Comparison of ENCODE assay signal across 17 mouse cellular contexts in the genomic region with DNA sequence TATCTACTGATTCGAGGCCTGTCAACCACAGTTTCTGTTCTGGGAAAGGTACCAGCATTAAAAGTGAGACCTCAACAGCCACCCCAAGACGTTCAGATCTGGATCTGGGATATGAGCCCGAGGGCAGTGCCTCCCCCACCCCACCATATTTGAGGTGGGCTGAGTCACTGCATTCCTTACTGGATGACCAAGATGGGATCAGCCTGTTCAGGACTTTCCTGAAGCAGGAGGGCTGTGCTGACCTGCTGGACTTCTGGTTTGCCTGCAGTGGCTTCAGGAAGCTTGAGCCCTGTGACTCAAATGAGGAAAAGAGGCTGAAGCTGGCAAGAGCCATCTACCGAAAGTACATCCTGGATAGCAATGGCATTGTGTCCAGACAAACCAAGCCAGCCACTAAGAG.
"Had no signal": no experiment of that assay in that cellular context is flagged by ENCODE, and none has a peak within 500 bp of the region (broad histone marks: within the 10 kb centered on the region; RNA-seq: fewer than 3 reads in every experiment).

No protein-coding gene starts in this region.

- DNase-seq: kidney, postnatal 10 days; kidney, postnatal 4 days; left cerebral cortex, postnatal 4 days; liver, postnatal 0 days; lung, embryonic 14.5 days; midbrain, embryonic 14.5 days; retina, postnatal 1 day; right cerebral cortex, postnatal 25 days; spleen, adult 18-20 months; thymus, postnatal 36 days had no signal

- H3K4me3 ChIP-seq: limb, embryonic 12.5 days; limb, embryonic 15.5 days; neural tube, embryonic 13.5 days; stomach, embryonic 15.5 days had no signal

- H3K27ac ChIP-seq: limb, embryonic 12.5 days; limb, embryonic 15.5 days; liver, embryonic 14.5 days; macrophage; neural tube, embryonic 13.5 days; stomach, embryonic 15.5 days had no signal

- H3K27me3 ChIP-seq: limb, embryonic 12.5 days; limb, embryonic 15.5 days; neural tube, embryonic 13.5 days; stomach, embryonic 15.5 days had no signal

- ATAC-seq: liver, postnatal 0 days; lung, postnatal 0 days had no signal
